Mouse (Mus musculus) neural tube, embryonic 14.5 days (tissue): ENCODE measurements around the gene Hist1h4n. TPM values are rescaled to one million over a fixed set of nuclear protein-coding genes. Genes with fewer than 3 reads are reported as not detected.
A peak's percentile ranks its signal among the peaks of the same experiment; 100 is the strongest.
"Not testable (repeated sequence)": the region's sequence is repeated elsewhere in the genome, so short reads cannot be mapped to it uniquely, and the experiment has no call there.

Experiments
- ATAC-seq: fragments of 200-750 bp; cut with Nextera tagmentation; 2 replicates; pipeline ENCODE4 v1.8.0; 2017; ENCODE audit warnings: low read depth, mild to moderate bottlenecking, moderate TSS enrichment, moderate library complexity
- H3K27ac ChIP-seq: fragments of 300-500 bp; sonication (generic); 2 replicates; pipeline ENCODE4 v1.5.1; 2014; ENCODE audit warnings: low read depth, mild to moderate bottlenecking, control low read depth, low read length, moderate library complexity, mixed read lengths
- H3K27me3 ChIP-seq: fragments of 300-500 bp; sonication (generic); 2 replicates; pipeline ENCODE4 v1.6.1; 2014; ENCODE audit warnings: low read length; ENCODE audit not compliant: control insufficient read depth, insufficient read depth
- H3K36me3 ChIP-seq: fragments of 300-500 bp; sonication (generic); 2 replicates; pipeline ENCODE4 v1.6.1; 2014; ENCODE audit warnings: low read length, mixed read lengths; ENCODE audit not compliant: control insufficient read depth, insufficient read depth
- H3K4me1 ChIP-seq: fragments of 300-500 bp; sonication (generic); 2 replicates; pipeline ENCODE4 v1.6.1; 2014; ENCODE audit warnings: low read length; ENCODE audit not compliant: control insufficient read depth, insufficient read depth
- H3K4me2 ChIP-seq: fragments of 300-500 bp; sonication (generic); 2 replicates; pipeline ENCODE4 v1.6.1; 2014; ENCODE audit warnings: mild to moderate bottlenecking, low read depth, low read length, control low read depth
- H3K4me3 ChIP-seq: fragments of 300-500 bp; sonication (generic); 2 replicates; pipeline ENCODE4 v1.5.1; 2014; ENCODE audit warnings: low read depth, low read length, control low read depth, mixed read lengths
- H3K9ac ChIP-seq: fragments of 300-500 bp; sonication (generic); replicated peaks from 2 replicates; pipeline ENCODE4 v1.6.1; 2014; ENCODE audit warnings: low read depth, mild to moderate bottlenecking, control low read depth, low read length, mixed read lengths
- H3K9me3 ChIP-seq: fragments of 300-500 bp; sonication (generic); 2 replicates; pipeline ENCODE4 v1.6.1; 2016; ENCODE audit warnings: low read length; ENCODE audit not compliant: control insufficient read depth
- WGBS: fragments of 180-500 bp; shearing (Covaris S2); extraction: QIAGEN DNeasy Blood & Tissue Kit; methylation state at CpG from one replicate; pipeline ENCODE4 v1.1.7; 2014; 5-methylcytosine and 5-hydroxymethylcytosine counted together
- microRNA-seq: library from miRNA; unstranded; fragments of <30 nt; microRNA quantifications from one replicate; pipeline ENCODE4, GENCODE M21; 2016
- polyA plus RNA-seq: library from polyadenylated mRNA; unstranded; fragments of >200 nt; fragmentation: Nextera tagmentation; extraction: Ambion mirVana; gene quantifications from 2 replicates; pipeline ENCODE4 v1.2.1, GENCODE M21; 2014

Hist1h4n gene
- polyA plus RNA-seq, 1 experiment from 2014 or later = 4.7 TPM

GRCm38 (mm10) chr13:21786189-21786898, 45.7 kb downstream of the Hist1h4n start:
- peak overlapping the region; percentile 56 for H3K4me2 ChIP-seq
- no peak overlapping the region for H3K9ac ChIP-seq
- peak overlapping the region; percentile 29 for H3K4me3 ChIP-seq
- H3K27me3 ChIP-seq = no peaks in the 10 kb centered on the region
- H3K27ac ChIP-seq = no peak overlapping the region
- H3K36me3 ChIP-seq = no peaks in the 10 kb centered on the region
- 3% methylated on average over 8 of the region's 8 CpGs for WGBS
- H3K9me3 ChIP-seq = no peaks in the 10 kb centered on the region
- H3K4me1 ChIP-seq = peaks cover 23% of the 10 kb centered on the region
- no peak for ATAC-seq

DNA sequence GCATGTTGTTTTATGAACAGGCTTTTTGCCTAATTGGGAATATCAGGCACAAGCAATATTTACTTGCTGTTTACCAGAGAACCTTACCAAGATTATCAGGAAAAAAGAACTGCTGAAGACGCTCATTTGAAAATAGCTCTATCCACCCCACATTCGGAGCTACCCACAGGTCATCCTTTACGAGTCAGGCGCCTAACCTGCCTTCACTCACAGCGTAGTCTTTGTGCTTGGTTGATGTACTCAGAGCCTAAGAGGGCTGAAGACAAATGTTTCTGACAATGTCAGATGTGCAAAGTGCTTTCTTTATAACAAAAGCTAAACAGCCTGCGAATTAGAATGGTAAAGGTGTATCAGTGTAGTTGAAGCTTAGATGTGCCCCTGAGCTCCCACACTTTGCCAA, 47.7 kb downstream of the Hist1h4n start:
- H3K4me2 ChIP-seq = no peak overlapping the region
- no peak overlapping the region for H3K4me3 ChIP-seq
- no peaks in the 10 kb centered on the region for H3K27me3 ChIP-seq
- H3K9me3 ChIP-seq = no peaks in the 10 kb centered on the region
- no peak overlapping the region for H3K27ac ChIP-seq
- WGBS = 12% methylated on average over 6 of the region's 6 CpGs
- no peak for ATAC-seq
- H3K36me3 ChIP-seq = no peaks in the 10 kb centered on the region
- H3K9ac ChIP-seq = no peak overlapping the region
- H3K4me1 ChIP-seq = peaks cover 31% of the 10 kb centered on the region

DNA sequence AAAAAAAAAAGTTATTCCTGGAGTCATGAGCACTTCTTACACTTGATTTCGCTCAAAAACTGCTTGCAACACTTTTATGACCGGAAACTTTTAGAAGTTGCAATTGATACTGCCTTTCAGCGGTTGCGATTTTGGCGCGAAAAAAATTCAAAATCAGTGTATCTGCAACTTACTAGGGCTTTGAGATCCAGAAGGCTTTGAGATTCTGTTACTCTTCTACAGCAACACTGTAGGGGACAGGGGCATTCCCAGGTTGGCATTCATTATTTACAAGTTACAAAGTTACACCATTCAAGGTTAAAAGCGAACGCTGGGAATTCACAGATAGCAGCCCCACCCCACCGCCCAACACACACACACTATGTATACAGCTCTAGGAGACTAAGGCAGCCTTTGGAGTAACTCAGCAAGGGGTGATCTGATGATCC, 48.2 kb downstream of the Hist1h4n start:
- WGBS = 2% methylated on average over 9 of the region's 9 CpGs

DNA sequence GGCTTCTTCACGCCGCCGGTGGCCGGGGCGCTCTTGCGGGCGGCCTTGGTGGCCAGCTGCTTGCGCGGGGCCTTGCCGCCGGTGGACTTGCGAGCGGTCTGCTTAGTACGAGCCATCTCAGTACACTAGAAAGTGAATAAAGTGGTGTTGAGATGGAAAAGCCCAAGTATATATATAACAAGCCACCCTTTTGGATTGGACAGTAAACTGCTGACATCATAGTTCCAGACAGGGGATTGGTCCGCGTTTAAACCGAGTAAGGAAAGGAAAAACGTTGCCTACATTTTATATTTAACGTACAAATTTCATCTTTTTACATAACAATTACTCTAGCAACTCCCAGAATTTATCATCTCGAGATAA, 48.8 kb downstream of the Hist1h4n start, which contains the start of gene Hist1h3i:
Gene Hist1h3i (minus strand): TSS at position 116 of the 363 bp plus-strand sequence.
- no peaks in the 10 kb centered on the region for H3K27me3 ChIP-seq
- peak within 1 kb of the TSS; percentile 64 for H3K4me2 ChIP-seq
- peak within 1 kb of the TSS; percentile 54; the same call in 1 of the 2 replicates for H3K9ac ChIP-seq
- H3K4me3 ChIP-seq = peak within 1 kb of the TSS; percentile 36
- H3K4me1 ChIP-seq = peaks cover 28% of the 10 kb centered on the region
- peak within 1 kb of the TSS; percentile 55; the same call in 1 of the 2 replicates for H3K27ac ChIP-seq
- WGBS = under 1% methylated on average over 13 of the region's 20 CpGs
- H3K36me3 ChIP-seq = no peaks in the 10 kb centered on the region
- no peaks in the 10 kb centered on the region for H3K9me3 ChIP-seq
- peak; percentile 83 for ATAC-seq

More for the DNA sequence above, 48.2 kb downstream of the Hist1h4n start:
- Histone ChIP-seq H3K9ac (no peak overlapping the region), H3K4me3 (peak overlapping the region; percentile 36), H3K4me2 (peak overlapping the region; percentile 64), H3K4me1 (peaks cover 31% of the 10 kb centered on the region), H3K9me3 (no peaks in the 10 kb centered on the region), H3K27me3 (no peaks in the 10 kb centered on the region), H3K27ac (peak overlapping the region; percentile 22; the same call in 1 of the 2 replicates), H3K36me3 (no peaks in the 10 kb centered on the region)
- ATAC-seq = no peak

- Histone ChIP-seq H3K4me2 (peak overlapping the region; percentile 64), H3K4me1 (peaks cover 23% of the 10 kb centered on the region), H3K4me3 (peak overlapping the region; percentile 36), H3K9ac (peak overlapping the region; percentile 54; the same call in 1 of the 2 replicates), H3K27ac (0 out of 2 replicates have a peak overlapping the region, but pooled peaks have one; percentile 55)
- not testable (repeated sequence) for H3K36me3 ChIP-seq, H3K27me3 ChIP-seq, H3K9me3 ChIP-seq
- peak; percentile 0; the same call in 1 of the 2 replicates for ATAC-seq
- under 1% methylated on average over 17 of the region's 35 CpGs for WGBS
Measured at GRCm38 (mm10) chr13:21782361-21783254, 49.4 kb downstream of the Hist1h4n start.

Small RNAs within 50 kb of the gene (microRNA-seq; reads per million reads assigned to microRNA genes)
- gene Gm19658 = not detected
- gene Gm44346 = not detected
- not detected for gene Gm44466

Other genes with a start within 250 kb of the Hist1h4n start
- not detected in 2 replicates for gene Olfr1362, start 218.2 kb downstream of the Hist1h4n start, polyA plus RNA-seq
- gene Olfr11, start 189.7 kb downstream of the Hist1h4n start, polyA plus RNA-seq = not detected in 2 replicates
- gene Olfr1361, start 168.8 kb downstream of the Hist1h4n start, polyA plus RNA-seq = not detected in 2 replicates
- not detected in 2 replicates for gene Olfr1360, start 154.8 kb downstream of the Hist1h4n start, polyA plus RNA-seq
- gene Olfr1359, start 134.1 kb downstream of the Hist1h4n start, polyA plus RNA-seq = not detected in 2 replicates
- 1.5 TPM in 1 of 2 replicates, not detected in the other for gene Hist1h2bl, start 116.1 kb downstream of the Hist1h4n start, polyA plus RNA-seq
- gene Hist1h2ai, start 115.8 kb downstream of the Hist1h4n start, polyA plus RNA-seq = 7.0 and 9.4 TPM in 2 replicates
- 0.79 and 2.4 TPM in 2 replicates for gene Hist1h3h, start 114.5 kb downstream of the Hist1h4n start, polyA plus RNA-seq
- gene Hist1h2bm, start 110.2 kb downstream of the Hist1h4n start, polyA plus RNA-seq = 0.82 TPM in 1 of 2 replicates, not detected in the other
- gene Hist1h4j, start 97.1 kb downstream of the Hist1h4n start, polyA plus RNA-seq = 0.37 and 0.75 TPM in 2 replicates
- 1.2 TPM in 1 of 2 replicates, not detected in the other for gene Hist1h4k, start 81.7 kb downstream of the Hist1h4n start, polyA plus RNA-seq
- 1.4 and 2.9 TPM in 2 replicates for gene Hist1h2ak, start 78.4 kb downstream of the Hist1h4n start, polyA plus RNA-seq
- 1.0 TPM in 1 of 2 replicates, not detected in the other for gene Hist1h2bn, start 78.1 kb downstream of the Hist1h4n start, polyA plus RNA-seq
- gene Hist1h1b, start 51.6 kb downstream of the Hist1h4n start, polyA plus RNA-seq = 0.68 and 1.3 TPM in 2 replicates
- 21.5 and 30.1 TPM in 2 replicates for gene Hist1h3i, start 48.8 kb downstream of the Hist1h4n start, polyA plus RNA-seq
- gene Hist1h2an, start 45.0 kb downstream of the Hist1h4n start, polyA plus RNA-seq = not detected in 2 replicates
- gene Hist1h2bp, start 44.7 kb downstream of the Hist1h4n start, polyA plus RNA-seq = 0.54 TPM in 1 of 2 replicates, not detected in the other
- gene Hist1h2bq, start 22.0 kb downstream of the Hist1h4n start, polyA plus RNA-seq = 2.4 and 4.5 TPM in 2 replicates
- not detected in 2 replicates for gene Hist1h2ao, start 21.7 kb downstream of the Hist1h4n start, polyA plus RNA-seq
- gene Hist1h4m, start 20.4 kb downstream of the Hist1h4n start, polyA plus RNA-seq = 1.5 TPM in 1 of 2 replicates, not detected in the other
- 268 and 373 TPM in 2 replicates for gene Hist1h2ap, start 1.3 kb upstream of the Hist1h4n start, polyA plus RNA-seq
- 2.4 and 4.8 TPM in 2 replicates for gene Hist1h2br, start 1.5 kb upstream of the Hist1h4n start, polyA plus RNA-seq
- gene Zfp184, start 112.9 kb upstream of the Hist1h4n start, polyA plus RNA-seq = 16.4 and 17.1 TPM in 2 replicates
- not detected in 2 replicates for gene Pom121l2, start 149.0 kb upstream of the Hist1h4n start, polyA plus RNA-seq
- gene Prss16, start 177.5 kb upstream of the Hist1h4n start, polyA plus RNA-seq = not detected in 2 replicates
- gene Hist1h2ah, start 203.4 kb upstream of the Hist1h4n start, polyA plus RNA-seq = not detected in 2 replicates
- 0.98 TPM in 1 of 2 replicates, not detected in the other for gene Hist1h2bk, start 203.7 kb upstream of the Hist1h4n start, polyA plus RNA-seq
- 5.7 and 5.8 TPM in 2 replicates for gene Hist1h4i, start 209.2 kb upstream of the Hist1h4n start, polyA plus RNA-seq
- 2.9 and 3.8 TPM in 2 replicates for gene Hist1h2ag, start 210.7 kb upstream of the Hist1h4n start, polyA plus RNA-seq
- gene Hist1h2bj, start 211.0 kb upstream of the Hist1h4n start, polyA plus RNA-seq = 1.4 and 1.9 TPM in 2 replicates